Mouse (Mus musculus) bone marrow, adult 2 months (tissue): ENCODE measurements around the gene Inpp4a.

Experiments
- CTCF ChIP-seq: fragments of 200-500 bp; IDR thresholded peaks from 2 replicates; pipeline ENCODE4 v1.5.1; 2011; ENCODE audit warnings: low read length, control low read depth; ENCODE audit not compliant: control insufficient read depth, insufficient read depth
- POLR2A ChIP-seq: fragments of 200-500 bp; IDR thresholded peaks from 2 replicates; pipeline ENCODE4 v1.6.1; 2011; ENCODE audit warnings: low read depth, mild to moderate bottlenecking, control low read depth, low read length, borderline replicate concordance; ENCODE audit not compliant: control insufficient read depth

DNA sequence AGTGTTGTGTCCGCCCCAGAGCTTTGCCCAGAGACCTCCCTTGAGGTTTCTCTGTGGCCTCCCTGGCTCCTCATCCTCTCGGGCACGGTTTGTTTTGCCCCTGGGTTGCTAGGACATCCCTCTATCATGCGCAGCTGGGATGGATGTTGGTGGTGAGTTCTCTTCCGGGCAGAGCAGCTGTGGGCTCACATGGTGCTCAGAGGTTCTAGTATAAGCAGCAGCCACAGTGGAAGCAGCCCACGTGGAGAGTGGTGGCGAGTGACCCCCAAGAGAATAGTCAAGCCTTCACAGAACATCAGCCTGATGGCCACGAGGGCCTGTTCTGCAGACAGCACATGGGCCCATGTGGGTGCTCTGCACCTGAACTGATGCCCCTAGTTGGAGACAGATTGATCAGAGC is 107.6 kb downstream of the Inpp4a start:
- TF ChIP-seq CTCF (no peak), POLR2A (no peak)
